Mouse (Mus musculus) lung, postnatal 0 days (tissue): ENCODE results near the gene Trim47.

Source experiments
- CTCF ChIP-seq: IDR thresholded peaks from 2 replicates; pipeline ENCODE4 v1.5.1; 2016; ENCODE audit warnings: antibody characterized with exemption, mild to moderate bottlenecking
- EP300 ChIP-seq: IDR thresholded peaks from 2 replicates; pipeline ENCODE4 v1.6.1; 2016; ENCODE audit warnings: antibody characterized with exemption, mild to moderate bottlenecking, control low read depth

DNA sequence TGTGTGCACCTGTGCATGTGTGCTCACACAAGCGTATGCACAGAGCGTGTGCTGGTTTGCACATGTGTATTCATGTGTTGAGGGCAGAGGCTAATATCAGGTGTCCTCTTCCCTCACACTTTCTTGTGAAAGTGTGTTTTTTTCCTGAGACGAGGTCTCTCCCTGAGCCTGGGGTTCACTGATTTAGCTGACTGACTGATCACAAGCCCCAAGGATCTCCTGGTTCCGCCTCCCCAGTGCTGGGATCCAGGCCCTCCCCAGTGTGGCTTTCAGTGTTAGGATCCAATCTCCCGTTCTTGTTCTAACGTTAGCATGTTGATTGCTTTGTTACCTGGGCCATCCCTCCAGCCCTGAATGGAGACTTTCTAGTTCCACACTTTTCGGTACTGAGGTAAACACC, 26.2 kb downstream of the Trim47 start:
- TF ChIP-seq CTCF (no peak), EP300 (no peak)
